Mouse (Mus musculus): Measurements from ENCODE around the gene Ado.

The Ado gene

GRCm38 (mm10) chr10:67548877-67549731 is at the start of gene Ado:
Gene Ado (minus strand): TSS chr10:67548955.
- DNase-seq (ENCODE audit: low spot score in 2 of 2) = peak; percentile 93 to 95

- DNase-seq (ENCODE audit: low spot score in 2 of 2) = no peak
These were observed 46.5 kb upstream of the Ado start for GRCm38 (mm10) chr10:67595278-67595677.

DNA sequence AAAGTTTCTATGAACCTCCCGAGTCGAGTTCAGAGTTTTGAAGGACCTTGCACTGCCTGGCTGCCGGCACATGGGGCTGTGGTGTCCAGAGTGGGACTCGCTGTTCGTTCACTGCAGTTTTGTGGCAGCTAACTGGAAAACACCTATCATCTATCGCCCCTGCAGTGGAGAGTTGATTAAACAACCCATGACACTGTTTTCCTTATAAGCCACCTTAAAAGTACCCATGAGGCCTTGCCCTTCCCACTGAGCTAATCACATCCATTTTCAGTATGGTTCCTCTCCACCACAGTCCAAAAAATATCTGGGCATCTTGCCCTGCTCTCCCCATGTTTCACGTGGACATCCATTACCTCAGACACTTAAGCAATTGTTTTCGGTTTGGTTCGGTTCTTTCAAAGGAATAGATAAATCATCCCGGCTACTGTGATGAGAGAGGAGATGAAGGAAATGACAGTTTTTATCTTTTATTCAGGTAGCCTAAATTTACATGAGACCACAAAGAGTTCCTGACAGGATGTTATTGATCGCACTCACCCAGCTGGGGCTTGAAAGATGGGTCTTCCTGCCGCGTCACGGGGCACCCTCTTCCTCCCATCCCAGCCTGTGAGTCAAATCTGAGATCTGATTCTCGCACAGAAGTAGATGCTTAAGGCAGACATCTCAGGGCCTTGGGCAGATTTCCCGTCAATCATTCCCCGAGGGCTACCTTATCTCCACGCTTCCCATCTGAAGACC is 37.3 kb upstream of the Ado start:
- DNase-seq (ENCODE audit: low spot score in 2 of 2) = no peak

DNA sequence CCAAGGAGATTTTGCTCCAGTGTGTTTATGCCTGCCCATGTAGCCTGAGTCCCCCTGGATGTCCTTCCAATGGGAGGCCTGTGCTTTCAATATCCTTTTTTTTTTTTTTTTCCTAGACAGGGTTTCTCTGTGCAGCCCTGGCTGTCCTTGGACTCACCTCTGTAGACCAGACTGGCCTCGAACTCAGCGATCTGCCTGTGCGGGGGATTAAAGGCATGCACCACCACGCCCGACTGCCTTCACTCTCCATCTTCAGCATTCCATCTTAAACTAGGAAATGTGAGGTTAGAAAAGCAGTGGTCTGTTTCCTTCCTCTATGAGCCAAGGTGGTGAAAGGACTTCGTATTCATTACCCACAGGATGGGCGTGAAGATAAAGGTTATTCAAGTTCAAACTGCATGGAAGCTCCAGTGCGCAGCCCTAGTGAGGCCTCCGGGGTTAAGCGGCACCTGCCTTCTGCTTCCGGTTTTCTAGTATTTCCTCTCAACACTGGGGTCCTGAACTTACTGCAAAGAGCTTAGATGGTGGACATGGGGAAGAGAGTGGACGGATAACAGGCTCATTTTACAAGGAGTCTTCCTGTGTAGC is 33.0 kb upstream of the Ado start:
- no peak for DNase-seq (ENCODE audit: low spot score in 2 of 2)

- DNase-seq (ENCODE audit: low spot score in 2 of 2) = no peak
These were observed 31.1 kb upstream of the Ado start for GRCm38 (mm10) chr10:67579830-67580229.

DNA sequence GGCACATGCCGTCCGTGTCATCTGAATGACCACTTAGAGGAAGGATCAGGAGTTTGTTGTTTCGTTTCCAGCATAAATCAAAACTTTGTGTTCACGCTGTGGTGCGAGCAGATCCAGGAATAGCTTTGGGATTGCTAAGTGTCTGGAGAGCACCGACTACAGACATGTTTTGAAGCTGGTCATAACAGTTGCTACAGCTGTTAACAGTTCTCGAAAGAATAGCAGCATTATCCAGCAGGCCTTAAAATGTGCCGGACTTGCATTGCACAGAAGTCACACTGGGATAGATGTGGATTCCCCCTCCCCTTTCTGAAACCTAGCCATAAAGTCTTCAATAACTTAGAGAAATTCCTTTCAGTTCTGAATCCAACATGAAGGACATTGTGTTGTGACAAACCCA is 24.6 kb upstream of the Ado start:
- DNase-seq (ENCODE audit: low spot score in 2 of 2) = no peak

DNA sequence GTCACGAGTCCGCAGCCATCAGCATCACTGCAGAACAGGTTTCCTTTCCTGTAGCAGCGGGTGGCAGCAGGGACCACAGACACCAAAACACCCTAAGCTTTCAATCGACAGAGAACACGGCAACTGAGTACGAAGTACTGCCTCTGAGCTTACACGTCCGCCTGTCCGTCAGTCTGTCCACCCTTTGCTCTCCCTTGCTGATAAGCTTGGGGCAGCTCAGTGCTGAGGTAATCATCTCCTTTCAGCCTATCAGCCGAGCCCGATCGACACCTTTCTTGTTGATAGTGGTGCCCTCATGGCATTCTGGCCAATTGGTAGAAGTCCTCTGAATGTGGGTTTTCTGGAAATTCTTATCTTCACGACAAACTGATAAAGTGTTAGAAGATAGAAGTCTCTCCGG is 22.7 kb upstream of the Ado start:
- no peak for DNase-seq (ENCODE audit: low spot score in 2 of 2)

DNA sequence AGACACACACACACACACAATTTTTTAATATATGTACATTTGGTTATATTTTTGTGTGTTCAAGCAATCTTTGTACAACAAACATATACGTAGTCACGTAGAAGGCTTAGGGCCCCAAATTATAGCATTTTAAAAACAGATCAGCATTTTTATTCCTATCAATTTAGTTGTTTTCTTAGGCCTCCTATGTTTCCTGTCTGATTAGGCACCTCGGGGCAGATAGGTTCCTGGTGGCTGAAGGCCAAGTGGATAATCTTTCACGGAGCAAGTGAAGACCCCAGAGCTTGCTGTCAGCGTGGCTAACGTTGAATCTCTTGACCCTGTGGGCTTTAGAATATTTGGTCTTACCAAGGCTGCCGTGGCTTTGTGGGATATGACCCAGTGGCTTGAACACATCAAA is 20.8 kb upstream of the Ado start:
- no peak for DNase-seq (ENCODE audit: low spot score in 2 of 2)

- DNase-seq (ENCODE audit: low spot score in 2 of 2) = no peak
These were observed 17.3 kb upstream of the Ado start for GRCm38 (mm10) chr10:67566104-67566503.

- no peak for DNase-seq (ENCODE audit: low spot score in 2 of 2)
These were observed 15.8 kb upstream of the Ado start for GRCm38 (mm10) chr10:67564509-67564908.

GRCm38 (mm10) chr10:67561185-67561584 is 12.4 kb upstream of the Ado start:
- DNase-seq (ENCODE audit: low spot score in 2 of 2) = no peak

DNA sequence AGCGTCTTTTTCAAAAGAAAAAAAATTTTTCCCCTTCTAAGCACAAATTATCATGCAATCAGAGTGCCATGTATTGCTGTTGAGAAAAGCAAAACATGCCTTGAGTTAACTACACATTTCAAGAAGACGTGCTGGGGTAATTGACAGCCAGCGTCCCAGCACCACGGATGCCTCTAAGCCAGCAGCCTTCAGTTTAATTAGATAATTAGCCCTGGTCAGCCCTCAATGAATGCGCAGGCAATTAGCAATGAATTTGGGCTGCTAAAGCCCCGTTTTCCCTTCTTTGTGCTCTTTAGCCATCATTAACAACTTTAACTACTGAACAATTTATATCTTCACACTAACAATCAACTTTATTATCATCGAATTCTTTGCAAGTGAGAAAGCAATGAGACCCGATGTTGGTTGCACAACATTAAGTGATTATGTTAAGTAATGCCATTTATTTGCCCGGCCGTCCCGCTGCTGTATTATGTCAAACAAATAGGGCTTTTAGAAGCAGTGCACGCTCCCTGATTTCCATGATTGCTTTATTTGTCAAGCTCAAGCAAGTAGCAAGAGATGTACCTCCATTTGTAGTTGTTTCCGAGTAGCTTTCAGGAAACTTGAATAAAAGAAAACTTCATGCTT is 11.1 kb upstream of the Ado start:
- no peak for DNase-seq (ENCODE audit: low spot score in 2 of 2)

DNA sequence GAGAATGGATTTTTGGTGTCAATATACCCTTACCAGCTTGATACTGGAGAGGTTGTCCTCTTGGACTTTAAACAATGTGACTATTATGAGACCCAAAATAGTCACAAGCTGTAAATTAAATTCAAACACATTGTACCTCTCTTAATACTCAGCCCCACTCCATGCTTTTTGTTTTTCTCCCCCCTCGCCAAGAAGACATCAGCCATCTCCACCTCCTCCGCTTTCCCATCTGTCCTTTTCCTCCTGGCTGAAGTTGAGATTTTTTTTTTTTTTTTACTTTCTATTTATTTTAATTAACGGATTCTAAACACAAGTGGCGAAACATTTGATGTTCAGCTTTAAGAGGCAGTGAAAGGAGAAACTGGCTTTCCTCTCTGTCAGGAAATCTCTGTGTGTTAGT is 9.3 kb upstream of the Ado start:
- DNase-seq (ENCODE audit: low spot score in 2 of 2) = no peak

- peak; percentile 43 to 50 for DNase-seq (ENCODE audit: low spot score in 2 of 2)
These were observed 397 bp downstream of the Ado start for GRCm38 (mm10) chr10:67548261-67548854.

- no peak for DNase-seq (ENCODE audit: low spot score in 2 of 2)
These were observed 900 bp downstream of the Ado start for GRCm38 (mm10) chr10:67547850-67548260.

GRCm38 (mm10) chr10:67540591-67540990 is 8.2 kb downstream of the Ado start:
- no peak for DNase-seq (ENCODE audit: low spot score in 2 of 2)

DNA sequence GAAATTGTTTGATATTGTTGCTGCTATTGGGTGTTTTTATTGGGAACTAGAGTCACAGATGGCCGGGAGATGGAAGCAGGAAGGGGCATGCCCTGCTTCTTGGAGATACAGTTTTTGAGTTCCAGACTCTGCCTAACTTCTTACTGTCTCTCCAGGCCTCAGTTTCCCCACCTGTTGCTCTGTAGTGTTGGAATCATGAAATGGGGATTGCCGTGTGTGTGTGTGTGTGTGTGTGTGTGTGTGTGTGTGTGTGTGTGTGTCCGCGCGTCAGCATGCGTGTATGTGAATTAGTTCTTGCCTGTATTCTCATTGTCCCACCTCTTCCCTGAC is 9.4 kb downstream of the Ado start:
- no peak for DNase-seq (ENCODE audit: low spot score in 2 of 2)

- DNase-seq (ENCODE audit: low spot score in 2 of 2) = no peak
These were observed 10.0 kb downstream of the Ado start for GRCm38 (mm10) chr10:67538585-67539400.

DNA sequence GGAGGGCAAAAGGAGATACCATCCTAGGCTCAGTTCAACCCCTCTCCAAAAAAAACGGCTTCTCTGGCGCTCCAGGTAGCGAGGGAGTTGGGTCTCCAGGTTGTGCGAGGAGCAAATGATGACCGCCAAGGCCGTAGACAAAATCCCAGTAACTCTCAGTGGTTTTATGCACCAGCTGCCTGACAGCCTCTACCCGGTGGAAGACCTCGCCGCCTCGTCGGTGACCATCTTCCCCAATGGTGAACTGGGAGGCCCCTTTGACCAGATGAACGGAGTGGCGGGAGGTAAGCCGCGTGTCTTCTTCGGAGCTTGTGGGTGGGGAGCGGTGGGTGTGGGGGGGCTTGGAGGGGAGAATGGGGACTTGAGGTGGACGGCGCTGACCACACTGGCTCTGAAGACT is 10.6 kb downstream of the Ado start:
- no peak for DNase-seq (ENCODE audit: low spot score in 2 of 2)

DNA sequence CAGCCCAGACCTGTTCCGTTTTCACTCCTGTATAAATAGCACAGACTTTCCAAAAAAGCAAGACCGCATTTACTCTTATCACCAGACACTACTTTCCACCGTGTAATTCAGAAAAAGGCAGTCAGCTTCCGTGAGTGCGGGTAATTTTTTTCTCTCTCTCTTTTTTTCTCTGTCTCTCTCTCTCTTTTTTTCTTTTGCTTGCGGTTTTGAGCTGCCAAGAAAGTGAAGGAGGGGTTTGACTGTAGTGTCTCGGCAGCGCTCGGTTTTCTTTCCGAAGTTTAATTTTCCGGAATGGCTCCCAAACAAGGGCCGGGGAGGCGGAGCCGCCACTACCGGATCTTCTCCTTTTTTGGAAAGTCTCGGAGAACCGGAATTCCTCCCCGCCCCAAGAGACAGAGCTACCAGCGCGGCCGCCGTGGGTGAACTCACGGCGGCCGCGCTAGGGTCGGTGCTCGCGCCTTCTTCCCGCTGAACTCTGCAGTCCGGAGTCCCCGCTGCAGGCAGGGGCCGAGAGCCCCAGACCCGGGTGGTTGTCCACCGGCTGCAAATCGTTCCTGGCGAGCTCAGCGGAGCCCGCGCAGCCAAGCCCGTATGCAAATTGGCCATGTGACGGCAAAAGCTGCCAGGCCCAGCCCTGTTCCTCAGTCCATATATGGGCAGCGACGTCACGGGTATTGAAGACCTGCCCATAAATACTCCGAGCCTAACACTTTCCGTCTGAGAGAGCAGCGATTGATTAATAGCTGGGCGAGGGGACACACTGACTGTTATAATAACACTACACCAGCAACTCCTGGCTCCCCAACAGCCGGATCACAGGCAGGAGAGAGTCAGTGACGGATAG is 11.4 kb downstream of the Ado start:
- DNase-seq (ENCODE audit: low spot score in 2 of 2) = peak; percentile 85 to 88

Measured in right cerebral cortex, postnatal 36 days (tissue).